Mouse (Mus musculus) embryo, embryonic 11 days (tissue): ENCODE results near the gene Ctrc.

ENCODE experiments used
- DNase-seq: peaks from one replicate; pipeline ENCODE4 v3.0.0-alpha.2; 2015

Gene Ctrc

GRCm38 (mm10) chr4:141817706-141818105 lies 28.5 kb downstream of the Ctrc start:
- no peak for DNase-seq

GRCm38 (mm10) chr4:141816776-141817655 lies 29.1 kb downstream of the Ctrc start:
- DNase-seq = no peak

GRCm38 (mm10) chr4:141816267-141816666 lies 29.9 kb downstream of the Ctrc start:
- no peak for DNase-seq

DNA sequence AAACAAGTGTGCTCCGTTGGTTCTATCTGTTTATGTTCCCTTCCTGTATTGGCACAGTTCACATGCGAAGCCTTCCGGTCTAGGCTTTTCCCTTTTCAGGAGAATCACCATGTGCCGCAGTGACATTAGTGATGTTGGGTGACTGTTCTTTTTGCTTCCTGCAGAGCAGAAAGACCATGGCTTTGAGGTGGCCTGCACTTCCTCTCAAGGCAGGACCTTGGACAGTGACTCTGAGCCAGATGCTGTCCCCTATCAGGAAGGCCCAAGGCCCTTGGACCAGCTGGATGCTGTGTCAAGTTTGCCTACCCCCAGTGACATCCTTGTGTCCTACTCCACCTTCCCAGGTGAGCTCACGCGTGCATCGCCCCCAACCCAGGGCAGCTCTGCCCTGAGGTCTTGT lies 34.8 kb downstream of the Ctrc start:
- DNase-seq = no peak

DNA sequence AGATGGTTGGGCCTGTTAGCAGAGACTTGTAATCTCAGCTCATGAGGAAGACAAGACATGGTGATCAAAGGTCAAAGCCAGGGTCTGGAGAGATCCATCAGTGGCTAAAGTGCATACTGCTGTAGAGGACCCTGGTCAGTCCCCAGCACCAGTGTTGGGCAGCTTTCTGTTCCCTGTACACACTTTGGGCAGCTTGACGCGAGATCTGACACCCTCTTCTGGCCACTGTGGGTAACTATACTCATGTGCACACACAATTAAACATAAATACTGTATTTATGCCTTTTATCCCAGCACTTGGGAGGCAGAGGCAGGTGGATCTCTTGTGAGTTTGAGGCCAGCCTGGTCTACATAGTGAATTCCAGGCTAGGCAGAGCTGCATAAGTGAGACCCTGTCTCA lies 35.2 kb downstream of the Ctrc start:
- no peak for DNase-seq

GRCm38 (mm10) chr4:141809850-141810464 lies 36.2 kb downstream of the Ctrc start:
- peak; percentile 68 for DNase-seq

DNA sequence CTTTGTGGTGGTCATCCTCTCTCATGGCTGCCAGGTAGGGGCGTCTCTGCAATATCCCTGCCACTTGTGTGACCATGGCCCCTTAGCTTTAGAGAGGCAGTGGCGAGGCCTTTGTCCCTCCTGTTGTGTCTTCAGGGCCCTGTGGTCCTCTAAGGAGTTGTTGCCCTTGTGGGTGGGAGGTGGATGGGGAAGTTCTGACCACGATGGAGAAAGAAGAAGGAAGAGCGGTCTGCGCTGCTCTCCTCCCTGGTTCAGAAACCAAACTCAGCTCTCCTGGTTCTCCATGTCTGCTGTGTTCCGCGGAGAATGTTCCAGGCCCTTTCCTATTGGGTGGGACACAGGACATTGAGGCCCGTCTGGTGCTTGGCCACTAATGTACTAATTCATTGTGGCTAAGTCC lies 40.3 kb downstream of the Ctrc start:
- DNase-seq = no peak

DNA sequence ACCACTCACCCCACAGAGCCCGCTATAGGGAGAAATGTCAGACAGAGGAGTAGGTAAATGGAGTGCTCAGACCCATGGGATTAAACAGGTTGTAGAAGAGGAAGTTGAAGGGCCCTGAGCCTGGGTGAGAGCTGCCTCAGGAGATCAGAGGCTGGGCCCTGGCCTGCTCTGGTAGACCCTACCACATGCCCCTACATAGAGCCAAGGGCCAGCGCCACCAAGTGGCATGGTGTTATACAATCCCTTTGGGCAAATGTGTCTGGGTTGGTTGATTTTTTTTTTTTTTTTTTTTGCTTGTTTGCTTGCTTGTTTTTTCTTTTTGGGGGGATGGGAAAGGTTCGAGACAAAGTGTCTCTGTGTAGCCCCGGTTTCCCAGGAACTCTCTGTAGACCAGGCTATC lies 42.1 kb downstream of the Ctrc start:
- no peak for DNase-seq

GRCm38 (mm10) chr4:141797545-141797944 lies 48.6 kb downstream of the Ctrc start:
- DNase-seq = no peak

- DNase-seq = no peak
Measured at GRCm38 (mm10) chr4:141796954-141797353, 49.2 kb downstream of the Ctrc start.

GRCm38 (mm10) chr4:141796356-141796755 lies 49.8 kb downstream of the Ctrc start:
- DNase-seq = no peak

DNA sequence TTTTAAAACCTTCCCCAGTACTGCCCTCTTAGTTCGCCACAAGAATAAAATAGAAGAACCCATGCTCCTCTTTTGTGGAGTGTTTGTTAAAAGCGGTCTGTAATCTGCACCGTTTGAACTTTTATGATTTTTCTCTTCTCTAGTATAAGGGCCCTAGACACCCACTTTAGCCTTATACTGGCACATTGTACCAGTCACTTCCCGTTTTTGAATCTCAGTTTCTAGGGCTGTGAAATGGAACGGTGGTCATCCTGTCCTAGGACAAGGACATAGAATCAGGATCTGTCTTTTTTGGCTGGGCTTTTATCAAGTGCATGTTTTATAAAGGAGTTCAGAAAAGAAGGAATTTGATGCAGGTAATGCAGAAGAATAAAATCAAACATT lies 52.0 kb downstream of the Ctrc start:
- DNase-seq = no peak

DNA sequence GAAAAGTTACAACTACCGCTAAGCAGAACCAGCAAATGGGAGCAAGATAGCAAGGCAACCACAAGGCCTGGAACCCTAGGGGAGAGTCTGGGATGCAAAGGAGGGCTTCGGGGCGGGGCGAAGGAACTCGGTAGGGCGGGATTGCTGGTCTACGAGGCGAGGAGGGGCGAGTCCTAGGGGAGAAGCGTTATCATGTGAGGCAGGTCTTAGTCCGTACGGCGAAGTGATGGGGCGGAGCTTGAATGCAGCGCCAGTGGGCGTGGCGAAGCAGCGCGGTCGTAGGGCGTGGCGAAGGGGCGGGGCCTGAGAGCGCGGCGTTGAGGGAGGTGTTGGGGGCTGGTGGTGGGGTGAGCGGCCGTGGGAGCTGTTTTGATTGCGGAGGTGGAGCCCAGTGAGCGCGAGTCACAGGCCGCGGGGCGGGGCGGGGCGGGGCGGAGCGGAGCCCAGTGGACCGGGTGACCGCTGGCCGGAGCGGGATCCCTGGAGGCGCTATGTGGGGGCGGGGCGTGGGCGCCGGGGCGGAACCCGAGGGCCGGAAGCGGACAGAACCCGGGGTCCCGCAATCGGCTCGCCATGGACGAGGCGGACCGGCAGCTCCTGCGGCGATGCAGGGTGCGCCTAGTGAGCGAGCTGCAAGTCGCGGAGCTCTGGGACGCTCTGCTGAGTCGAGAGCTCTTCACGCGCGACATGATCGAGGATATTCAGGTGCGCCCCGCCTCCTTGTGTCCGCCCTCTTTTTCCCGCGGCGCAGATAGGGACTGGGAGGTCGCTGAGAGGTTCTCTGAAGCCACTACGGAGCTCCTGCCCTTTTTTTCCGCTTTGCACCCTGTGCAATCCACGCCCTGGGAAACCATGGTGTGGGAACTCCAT lies 52.6 kb downstream of the Ctrc start, which contains the start of gene Casp9:
Gene Casp9 (plus strand): TSS at position 331 of the 870 bp plus-strand sequence.
- DNase-seq = peak; percentile 97

- no peak for DNase-seq
Measured at GRCm38 (mm10) chr4:141792554-141793281, 53.4 kb downstream of the Ctrc start.

DNA sequence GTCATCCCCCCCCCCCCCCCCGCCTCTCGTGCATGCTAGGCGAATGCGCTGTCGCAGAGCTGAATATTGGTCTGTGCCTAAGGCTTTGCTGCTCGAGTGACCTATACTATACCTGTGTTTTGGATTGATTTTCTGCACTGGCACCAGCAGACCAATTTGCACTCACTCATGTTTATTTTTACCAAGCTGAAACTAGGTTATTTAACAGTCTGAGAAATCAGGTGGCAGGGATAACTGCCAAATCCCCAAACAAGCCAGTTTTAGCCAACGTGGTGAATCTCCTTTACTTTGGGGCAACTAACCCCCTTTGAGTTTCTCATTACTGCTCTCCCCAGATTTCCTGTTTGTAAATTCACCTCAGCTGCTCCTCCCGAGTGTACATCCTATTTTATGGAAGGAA lies 54.2 kb downstream of the Ctrc start:
- no peak for DNase-seq

GRCm38 (mm10) chr4:141791486-141791885 lies 54.7 kb downstream of the Ctrc start:
- no peak for DNase-seq

DNA sequence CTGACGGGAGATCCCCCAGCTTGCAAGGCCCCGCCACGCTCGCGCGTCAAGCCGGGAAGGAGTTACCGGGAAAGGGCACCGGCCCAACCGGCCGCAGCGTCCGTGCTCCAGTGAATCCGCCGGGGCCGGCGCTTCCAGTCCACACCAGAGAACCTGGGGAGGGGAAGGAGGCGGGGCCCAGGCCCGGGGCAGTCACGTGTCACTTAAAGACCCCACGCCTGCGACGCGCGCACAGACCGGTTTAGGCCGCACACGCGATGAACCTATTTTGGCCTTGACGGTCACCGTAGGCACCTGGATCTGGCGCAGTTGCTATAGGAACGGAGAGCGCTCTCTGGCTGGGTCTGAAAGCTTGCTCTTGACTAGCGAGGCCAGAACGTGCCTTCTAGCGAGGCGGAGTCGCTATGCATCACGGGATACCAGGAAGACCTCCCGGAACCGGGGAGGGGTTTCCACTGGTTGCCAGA lies 55.6 kb downstream of the Ctrc start, which contains the start of gene Dnajc16:
Gene Dnajc16 (minus strand): TSS at position 408 of the 467 bp plus-strand sequence.
- DNase-seq = peak; percentile 99

GRCm38 (mm10) chr4:141789564-141790218 lies 56.5 kb downstream of the Ctrc start:
- DNase-seq = no peak

- no peak for DNase-seq
Measured at GRCm38 (mm10) chr4:141787462-141787861, 58.7 kb downstream of the Ctrc start.

GRCm38 (mm10) chr4:141787046-141787445 lies 59.1 kb downstream of the Ctrc start:
- no peak for DNase-seq

GRCm38 (mm10) chr4:141786141-141786540 lies 60.0 kb downstream of the Ctrc start:
- no peak for DNase-seq

GRCm38 (mm10) chr4:141784835-141785234 lies 61.3 kb downstream of the Ctrc start:
- DNase-seq = no peak
